Mouse (Mus musculus): ENCODE measurements at regions not wholly inside any gene's neighbourhood (a gene's known extent, or its start where the extent isn't known, plus 50 kb on each side); places are given as distances from the start of the nearest gene placed in this dataset.

- TF ChIP-seq E2F4 (IDR thresholded peaks at IDR 0.05; ENCODE audit: borderline replicate concordance, low read depth, low read length) (no peak), EP300 (IDR thresholded peaks at IDR 0.05; ENCODE audit: low read depth in 1 of 2, low read length in 2 of 2) (peak; percentile 98), CTCF (IDR thresholded peaks at IDR 0.05 in 2 of 3, conservative IDR thresholded peaks at IDR 0.05 in 1 of 3; ENCODE audit: control insufficient read depth in 1 of 3, insufficient read depth in 1 of 3, low read depth in 2 of 3, low read length in 3 of 3, poor library complexity in 1 of 3, severe bottlenecking in 1 of 3) (no peak), POLR2AphosphoS2 (IDR thresholded peaks at IDR 0.05; ENCODE audit: low read length) (no peak), JUND (IDR thresholded peaks at IDR 0.05; ENCODE audit: low read depth, low read length) (no peak), KAT2A (conservative IDR thresholded peaks at IDR 0.05; ENCODE audit: low read depth, low read length) (no peak), MYC (IDR thresholded peaks at IDR 0.05; ENCODE audit: low read depth, low read length) (no peak), BHLHE40 (IDR thresholded peaks at IDR 0.05; ENCODE audit: borderline replicate concordance, low read depth, low read length) (no peak; the same call in 1 of the 2 replicates), MAFK (IDR thresholded peaks at IDR 0.05; ENCODE audit: borderline replicate concordance, low read depth, low read length) (peak; percentile 36; the same call in 1 of the 2 replicates), SMC3 (IDR thresholded peaks at IDR 0.05; ENCODE audit: low read depth, low read length) (no peak), MYB (IDR thresholded peaks at IDR 0.05; ENCODE audit: low read depth, low read length) (peak; percentile 91), TCF12 (IDR thresholded peaks at IDR 0.05; ENCODE audit: low read depth, low read length) (peak; percentile 95), USF1 (IDR thresholded peaks at IDR 0.05; ENCODE audit: low read depth, low read length) (no peak), ETS1 (IDR thresholded peaks at IDR 0.05; ENCODE audit: low read depth, low read length) (peak; percentile 88), USF2 (IDR thresholded peaks at IDR 0.05; ENCODE audit: borderline replicate concordance in 1 of 2, insufficient read depth in 1 of 2, low read depth in 1 of 2, low read length in 2 of 2) (no peak), GABPA (IDR thresholded peaks at IDR 0.05; ENCODE audit: low read depth, low read length) (no peak), SIN3A (IDR thresholded peaks at IDR 0.05; ENCODE audit: low read length) (peak; percentile 67; the same call in 1 of the 2 replicates), MAZ (IDR thresholded peaks at IDR 0.05; ENCODE audit: low read depth, low read length) (no peak), POLR2AphosphoS5 (IDR thresholded peaks at IDR 0.05; ENCODE audit: borderline replicate concordance, low read depth, low read length) (no peak), CHD1 (IDR thresholded peaks at IDR 0.05; ENCODE audit: low read depth, low read length) (no peak), ZC3H11A (IDR thresholded peaks at IDR 0.05; ENCODE audit: low read depth, low read length) (0 out of 2 replicates have a peak, but pooled peaks have one; percentile 27), TBP (IDR thresholded peaks at IDR 0.05; ENCODE audit: low read depth, low read length) (0 out of 2 replicates have a peak, but pooled peaks have one; percentile 13)
These were observed 479.1 kb upstream of the Pou3f4 start (continued) for GRCm38 (mm10) chrX:110335013-110335412.

Data from MEL (cell line).